Mouse (Mus musculus): ENCODE measurements around the gene Serpinc1. TPM values are rescaled to one million over a fixed set of nuclear protein-coding genes. Genes with fewer than 3 reads are reported as not detected.
"Not testable (repeated sequence)": the region's sequence is repeated elsewhere in the genome, so short reads cannot be mapped to it uniquely, and the experiment has no call there.

Gene Serpinc1
- polyA plus RNA-seq, 2 experiments from 2014 or later, result 11.0 to 12.0 TPM

- no peak for ATAC-seq
Observed at GRCm38 (mm10) chr1:161025410-161026210, 47.2 kb downstream of the Serpinc1 start.

GRCm38 (mm10) chr1:161027196-161027595 is 48.8 kb downstream of the Serpinc1 start:
- no peak for ATAC-seq

GRCm38 (mm10) chr1:161028427-161028826 is 50.0 kb downstream of the Serpinc1 start:
- ATAC-seq, result not testable (repeated sequence)

GRCm38 (mm10) chr1:161030058-161030457 is 51.7 kb downstream of the Serpinc1 start:
- no peak for ATAC-seq

- no peak for ATAC-seq
Observed at GRCm38 (mm10) chr1:161031881-161032280, 53.5 kb downstream of the Serpinc1 start.

- no peak for ATAC-seq
Observed at GRCm38 (mm10) chr1:161032345-161032744, 54.0 kb downstream of the Serpinc1 start.

- no peak for ATAC-seq
Observed at GRCm38 (mm10) chr1:161033856-161034434, 55.6 kb downstream of the Serpinc1 start.

- peak; percentile 91 for ATAC-seq
Observed at GRCm38 (mm10) chr1:161034435-161035280, 56.3 kb downstream of the Serpinc1 start, which contains the start of gene Zbtb37. Zbtb37 (minus strand) TSS chr1:161034849.

- ATAC-seq, result peak; percentile 17
Observed at GRCm38 (mm10) chr1:161035281-161035785, 56.9 kb downstream of the Serpinc1 start.

- ATAC-seq, result peak; percentile 5
Observed at GRCm38 (mm10) chr1:161035786-161036404, 57.5 kb downstream of the Serpinc1 start.

GRCm38 (mm10) chr1:161036411-161036841 is 58.0 kb downstream of the Serpinc1 start:
- ATAC-seq, result no peak

GRCm38 (mm10) chr1:161037026-161037425 is 58.6 kb downstream of the Serpinc1 start:
- no peak for ATAC-seq

GRCm38 (mm10) chr1:161037599-161037998 is 59.2 kb downstream of the Serpinc1 start:
- no peak for ATAC-seq

GRCm38 (mm10) chr1:161038004-161038403 is 59.6 kb downstream of the Serpinc1 start:
- no peak for ATAC-seq

- no peak for ATAC-seq
Observed at GRCm38 (mm10) chr1:161038968-161039721, 60.8 kb downstream of the Serpinc1 start.

GRCm38 (mm10) chr1:161039741-161040425 is 61.5 kb downstream of the Serpinc1 start:
- no peak for ATAC-seq

- no peak for ATAC-seq
Observed at GRCm38 (mm10) chr1:161040426-161040770, 62.0 kb downstream of the Serpinc1 start.

GRCm38 (mm10) chr1:161040855-161041254 is 62.5 kb downstream of the Serpinc1 start:
- ATAC-seq, result no peak

GRCm38 (mm10) chr1:161041261-161042020 is 63.1 kb downstream of the Serpinc1 start:
- no peak for ATAC-seq

GRCm38 (mm10) chr1:161046972-161047371 is 68.6 kb downstream of the Serpinc1 start:
- ATAC-seq, result no peak
